Mouse (Mus musculus) forebrain, embryonic 14.5 days (tissue): ENCODE results near the gene Rpl3l. TPM values are rescaled to one million over a fixed set of nuclear protein-coding genes. Genes with fewer than 3 reads are reported as not detected.

Experiments
- ATAC-seq: fragments of 200-750 bp; cut with Nextera tagmentation; 2 replicates; pipeline ENCODE4 v1.8.0; 2017; ENCODE audit warnings: mild to moderate bottlenecking, moderate library complexity
- DNase-seq: peaks from one replicate; pipeline ENCODE4 v3.0.0-alpha.2; 2015; ENCODE audit warnings: low spot score
- H3K27ac ChIP-seq: fragments of 300-500 bp; sonication (generic); 2 replicates; pipeline ENCODE4 v1.5.1; 2014; ENCODE audit warnings: low read depth, mild to moderate bottlenecking, control low read depth, low read length, moderate library complexity
- H3K27me3 ChIP-seq: fragments of 300-500 bp; sonication (generic); replicated peaks from 2 replicates; pipeline ENCODE4 v1.6.1; 2014; ENCODE audit warnings: low read length, control low read depth, mixed read lengths; ENCODE audit not compliant: control insufficient read depth, insufficient read depth
- H3K36me3 ChIP-seq: fragments of 300-500 bp; sonication (generic); 2 replicates; pipeline ENCODE4 v1.6.1; 2014; ENCODE audit warnings: low read length, control low read depth; ENCODE audit not compliant: control insufficient read depth, insufficient read depth
- H3K4me1 ChIP-seq: fragments of 300-500 bp; sonication (generic); 2 replicates; pipeline ENCODE4 v1.6.1; 2014; ENCODE audit warnings: antibody characterized with exemption, low read length, control low read depth; ENCODE audit not compliant: control insufficient read depth, insufficient read depth
- H3K4me2 ChIP-seq: fragments of 300-500 bp; sonication (generic); 2 replicates; pipeline ENCODE4 v1.6.1; 2014; ENCODE audit warnings: mild to moderate bottlenecking, control low read depth, low read length
- H3K4me3 ChIP-seq: fragments of 300-500 bp; sonication (generic); 2 replicates; pipeline ENCODE4 v1.5.1; 2014; ENCODE audit warnings: low read depth, low read length, control low read depth
- H3K9ac ChIP-seq: fragments of 300-500 bp; sonication (generic); 2 replicates; pipeline ENCODE4 v1.6.1; 2014; ENCODE audit warnings: mild to moderate bottlenecking, low read length, control low read depth, moderate library complexity
- H3K9me3 ChIP-seq: fragments of 300-500 bp; sonication (generic); replicated peaks from 2 replicates; pipeline ENCODE4 v1.6.1; 2016; ENCODE audit warnings: low read length, control low read depth, mixed read lengths; ENCODE audit not compliant: control insufficient read depth
- WGBS: fragments of 180-500 bp; shearing (Covaris S2); extraction: QIAGEN DNeasy Blood & Tissue Kit; methylation state at CpG from one replicate; pipeline ENCODE4 v1.1.7; 2014; 5-methylcytosine and 5-hydroxymethylcytosine counted together
- polyA plus RNA-seq: library from polyadenylated mRNA; unstranded; fragments of >200 nt; fragmentation: Nextera tagmentation; extraction: Ambion mirVana; gene quantifications from 2 replicates; pipeline ENCODE4 v1.2.1, GENCODE M21; 2014

The Rpl3l gene
- not detected in 2 replicates for polyA plus RNA-seq

- Histone ChIP-seq H3K4me1 (peaks cover 11% of the 10 kb centered on the region), H3K4me3 (no peak within 1 kb of the TSS), H3K9me3 (no peaks in the 10 kb centered on the region), H3K9ac (no peak within 1 kb of the TSS), H3K27ac (no peak within 1 kb of the TSS), H3K27me3 (no peaks in the 10 kb centered on the region), H3K36me3 (peaks cover 1% of the 10 kb centered on the region), H3K4me2 (no peak within 1 kb of the TSS)
- 70% methylated on average over 2 of the region's 2 CpGs for WGBS
- DNase-seq (no peak), ATAC-seq (no peak)
These were observed at the start of gene Rpl3l for GRCm38 (mm10) chr17:24727618-24728017. TSS of gene Rpl3l (plus strand) at chr17:24727820.

DNA sequence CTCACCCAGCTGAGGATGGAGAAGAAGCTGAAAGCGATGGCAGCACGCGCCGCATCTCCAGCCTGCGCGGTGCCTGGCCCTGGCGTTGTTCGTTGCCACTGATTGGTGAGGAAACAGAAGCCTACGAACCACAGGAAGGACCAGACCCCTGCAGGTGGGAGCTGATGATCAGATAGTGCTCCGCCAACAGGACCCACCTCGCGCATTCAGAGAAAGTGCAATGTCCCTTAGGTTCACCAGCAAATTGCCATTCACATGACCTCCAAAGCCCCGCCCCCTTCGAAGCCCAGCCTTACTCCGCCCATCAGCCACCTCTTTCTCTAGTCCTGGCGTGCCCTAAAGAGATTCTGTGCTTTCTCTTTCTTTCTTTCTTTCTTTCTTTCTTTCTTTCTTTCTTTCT lies 41.1 kb upstream of the Rpl3l start:
- peaks cover 3% of the 10 kb centered on the region for H3K4me1 ChIP-seq
- no peak overlapping the region for H3K9ac ChIP-seq
- H3K9me3 ChIP-seq: no peaks in the 10 kb centered on the region
- peak overlapping the region; percentile 2; the same call in 1 of the 2 replicates for H3K4me3 ChIP-seq
- peaks cover 12% of the 10 kb centered on the region for H3K36me3 ChIP-seq
- peak overlapping the region; percentile 12; the same call in 1 of the 2 replicates for H3K4me2 ChIP-seq
- DNase-seq (no peak), ATAC-seq (no peak)
- H3K27me3 ChIP-seq: peaks cover 19% of the 10 kb centered on the region
- no peak overlapping the region for H3K27ac ChIP-seq
- 33% methylated on average over 16 of the region's 16 CpGs for WGBS

- Histone ChIP-seq H3K9ac (peak overlapping the region; percentile 35), H3K4me2 (peak overlapping the region; percentile 48), H3K27me3 (peaks cover 19% of the 10 kb centered on the region), H3K9me3 (no peaks in the 10 kb centered on the region), H3K4me1 (peaks cover 3% of the 10 kb centered on the region), H3K27ac (no peak overlapping the region), H3K4me3 (peak overlapping the region; percentile 25), H3K36me3 (peaks cover 5% of the 10 kb centered on the region)
- ATAC-seq (no peak), DNase-seq (no peak)
- WGBS: under 1% methylated on average over 23 of the region's 25 CpGs
These were observed 40.4 kb upstream of the Rpl3l start for GRCm38 (mm10) chr17:24687146-24687595.

GRCm38 (mm10) chr17:24687599-24687998 lies 40.0 kb upstream of the Rpl3l start:
- Histone ChIP-seq H3K27ac (no peak overlapping the region), H3K9me3 (no peaks in the 10 kb centered on the region), H3K4me2 (peak overlapping the region; percentile 48), H3K4me1 (peaks cover 3% of the 10 kb centered on the region), H3K9ac (peak overlapping the region; percentile 35), H3K4me3 (peak overlapping the region; percentile 25), H3K27me3 (peaks cover 19% of the 10 kb centered on the region), H3K36me3 (peaks cover 2% of the 10 kb centered on the region; the same call in 1 of the 2 replicates)
- 19% methylated on average over 23 of the region's 23 CpGs for WGBS
- ATAC-seq (no peak), DNase-seq (no peak)

- Histone ChIP-seq H3K9me3 (no peaks in the 10 kb centered on the region), H3K4me3 (peak within 1 kb of the TSS; percentile 77), H3K27ac (peak within 1 kb of the TSS; percentile 77), H3K4me1 (peaks cover 3% of the 10 kb centered on the region), H3K36me3 (peaks cover 7% of the 10 kb centered on the region; the same call in 1 of the 2 replicates), H3K27me3 (peaks cover 19% of the 10 kb centered on the region), H3K4me2 (peak within 1 kb of the TSS; percentile 76), H3K9ac (peak within 1 kb of the TSS; percentile 94)
- ATAC-seq (peak; percentile 68), DNase-seq (peak; percentile 51)
- WGBS: under 1% methylated on average over 35 of the region's 55 CpGs
These were observed 38.2 kb upstream of the Rpl3l start, which contains the start of gene Syngr3 for GRCm38 (mm10) chr17:24689251-24690081. TSS of gene Syngr3 (minus strand) at chr17:24689955.

DNA sequence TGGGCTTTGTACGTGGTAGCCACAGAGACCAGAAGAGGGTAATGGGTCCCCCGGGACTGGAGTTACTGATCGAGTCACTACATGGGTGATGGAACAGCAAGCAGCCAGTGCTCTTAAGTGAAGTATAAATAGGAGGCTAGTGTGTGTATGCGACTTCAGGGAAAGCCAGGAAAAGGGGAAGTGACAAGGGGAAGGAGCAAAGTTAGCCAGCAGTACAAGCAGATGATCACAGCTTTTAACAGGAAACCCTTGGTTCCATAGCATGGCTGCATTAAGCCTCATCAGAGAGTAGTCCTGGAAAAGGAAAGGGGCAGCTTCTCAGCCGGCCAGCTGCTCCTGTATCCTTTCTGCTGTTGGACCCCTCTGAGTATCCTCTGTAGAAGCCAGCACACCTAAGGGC lies 35.2 kb upstream of the Rpl3l start:
- no peak overlapping the region for H3K4me3 ChIP-seq
- no peak for ATAC-seq
- no peak overlapping the region for H3K4me2 ChIP-seq
- H3K27ac ChIP-seq: no peak overlapping the region
- no peaks in the 10 kb centered on the region for H3K9me3 ChIP-seq
- peaks cover 14% of the 10 kb centered on the region for H3K4me1 ChIP-seq
- peaks cover 7% of the 10 kb centered on the region; the same call in 1 of the 2 replicates for H3K36me3 ChIP-seq
- no peak for DNase-seq
- 84% methylated on average over 5 of the region's 5 CpGs for whole genome bisulfite sequencing
- no peak overlapping the region for H3K9ac ChIP-seq
- peaks cover 16% of the 10 kb centered on the region for H3K27me3 ChIP-seq

DNA sequence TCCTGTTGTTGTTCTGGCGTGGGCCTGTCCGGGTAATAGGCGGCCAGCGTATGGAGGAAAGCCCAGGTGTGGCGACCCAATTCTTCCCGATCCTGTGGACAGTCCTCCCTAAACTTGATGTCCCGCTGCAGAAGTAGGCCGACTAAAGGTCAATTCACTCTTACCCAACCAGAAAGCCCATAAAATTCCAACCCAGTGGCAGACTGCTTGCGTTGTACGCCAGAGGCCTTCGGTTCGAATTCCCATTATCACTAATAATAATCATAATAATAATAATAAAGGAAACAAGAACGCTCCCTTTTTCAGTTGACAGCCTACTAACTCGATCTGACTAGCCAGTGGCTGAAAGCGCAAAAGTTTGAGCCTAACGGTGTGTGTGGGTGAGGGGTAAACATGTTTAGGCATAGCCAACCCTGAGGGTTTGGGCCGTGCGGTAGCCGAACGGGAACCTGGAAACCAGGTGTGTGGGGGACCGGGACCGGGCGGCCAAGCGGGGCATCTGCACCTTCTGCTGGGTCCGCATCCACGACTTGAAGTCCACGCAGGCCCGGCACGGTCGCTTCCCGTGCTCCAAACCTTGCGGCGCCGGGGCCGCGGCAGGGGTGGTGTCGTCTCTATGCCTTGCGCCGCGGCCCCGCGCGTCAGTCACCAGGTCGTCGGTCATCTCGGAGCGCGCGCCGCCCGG lies 32.2 kb upstream of the Rpl3l start:
- Histone ChIP-seq H3K4me2 (peak overlapping the region; percentile 80), H3K27ac (peak overlapping the region; percentile 80), H3K9me3 (no peaks in the 10 kb centered on the region), H3K4me3 (peak overlapping the region; percentile 73), H3K27me3 (0 out of 2 replicates have a peak, but pooled peaks cover 5% of the 10 kb centered on the region), H3K36me3 (peaks cover 16% of the 10 kb centered on the region), H3K4me1 (peaks cover 14% of the 10 kb centered on the region), H3K9ac (peak overlapping the region; percentile 85)
- ATAC-seq (no peak; the same call in none of the 2 replicates), DNase-seq (no peak)
- 7% methylated on average over 51 of the region's 51 CpGs for WGBS

DNA sequence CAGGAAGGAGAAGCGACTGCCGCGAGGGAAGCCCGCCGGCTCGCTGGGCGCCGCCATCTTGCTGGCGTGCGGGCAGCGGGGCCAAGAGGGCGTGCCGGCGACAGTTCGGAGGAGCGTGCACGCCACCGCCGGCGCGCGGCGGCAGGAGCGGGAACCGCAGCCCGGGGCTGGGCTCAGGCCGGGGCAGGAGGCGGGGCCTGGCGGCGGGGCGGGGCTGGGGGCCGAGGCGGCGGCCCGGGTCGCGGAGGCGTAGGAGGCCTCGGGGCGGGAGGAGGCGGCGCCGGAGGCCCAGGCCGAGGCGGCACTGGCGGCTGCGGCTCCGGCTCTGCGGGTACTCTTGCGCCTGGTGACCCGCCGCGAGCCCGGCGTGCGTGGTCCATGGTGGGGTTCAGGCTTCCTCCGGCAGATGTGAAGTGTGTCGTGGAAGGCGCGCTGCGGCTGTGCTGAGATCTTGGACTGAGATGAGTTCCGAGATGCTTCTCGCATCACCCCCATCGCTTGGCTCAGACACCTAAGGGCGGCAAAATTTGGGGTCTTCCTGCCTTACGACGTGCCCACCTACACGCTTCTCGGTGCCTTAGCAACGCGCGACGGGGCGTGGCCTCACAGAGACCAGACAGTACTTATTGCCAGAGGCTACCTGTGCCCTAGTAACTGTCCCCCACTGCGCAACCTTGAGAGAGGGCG lies 31.5 kb upstream of the Rpl3l start, which contains the start of the genes Gfer and Noxo1:
Gene Gfer, minus strand, starts transcription at position 146 of the 687 bp plus-strand sequence.
Gene Noxo1, plus strand, starts transcription at position 224 of the 687 bp plus-strand sequence.
- Histone ChIP-seq H3K4me3 (peak within 1 kb of the TSS; percentile 73), H3K27me3 (no peaks in the 10 kb centered on the region), H3K4me2 (peak within 1 kb of the TSS; percentile 80), H3K9me3 (no peaks in the 10 kb centered on the region), H3K4me1 (peaks cover 12% of the 10 kb centered on the region), H3K36me3 (peaks cover 23% of the 10 kb centered on the region), H3K27ac (peak within 1 kb of the TSS; percentile 80), H3K9ac (peak within 1 kb of the TSS; percentile 85)
- ATAC-seq (peak; percentile 94), DNase-seq (peak; percentile 87)
- WGBS: under 1% methylated on average over 70 of the region's 76 CpGs
